Comparison of ENCODE assay signal across 35 mouse cellular contexts in genomic region chr13:31139686-31140085, GRCm38 (mm10).
"Had no signal": no experiment of that assay in that cellular context is flagged by ENCODE, and none has a peak within 500 bp of the region (broad histone marks: within the 10 kb centered on the region; RNA-seq: fewer than 3 reads in every experiment).

No protein-coding gene starts in this region.

- H3K4me3 ChIP-seq: heart, embryonic 10.5 days; heart, embryonic 12.5 days; heart, embryonic 13.5 days; heart, embryonic 15.5 days; hindbrain, embryonic 10.5 days; hindbrain, embryonic 12.5 days; hindbrain, embryonic 13.5 days; hindbrain, embryonic 15.5 days; intestine, embryonic 15.5 days; kidney, embryonic 15.5 days; layer of hippocampus, adult 2 months had no signal

- ATAC-seq: hindbrain, embryonic 16.5 days; hindbrain, postnatal 0 days; inflammation-experienced regulatory T-cells, adult 6 months; intestine, embryonic 15.5 days; intestine, embryonic 16.5 days; intestine, postnatal 0 days had no signal

- H3K36me3 ChIP-seq: heart, embryonic 10.5 days; heart, embryonic 12.5 days; heart, embryonic 13.5 days; heart, embryonic 15.5 days; hindbrain, embryonic 10.5 days; hindbrain, embryonic 12.5 days; hindbrain, embryonic 13.5 days; hindbrain, embryonic 15.5 days; intestine, embryonic 15.5 days; kidney, embryonic 15.5 days had no signal

- H3K9ac ChIP-seq: heart, embryonic 12.5 days; heart, embryonic 13.5 days; heart, embryonic 15.5 days; hindbrain, embryonic 12.5 days; hindbrain, embryonic 13.5 days; hindbrain, embryonic 14.5 days; hindbrain, embryonic 15.5 days; intestine, embryonic 15.5 days; kidney, embryonic 15.5 days had no signal

- DNase-seq: heart, postnatal 10 days; heart, postnatal 14 days; heart, postnatal 36 days; heart, postnatal 4 days; kidney, adult 11 months; kidney, adult 18-20 months; kidney, adult 2 months; kidney, adult 8-10 months; kidney, adult 9 months; kidney, postnatal 10 days; kidney, postnatal 14 days; kidney, postnatal 25 days; kidney, postnatal 36 days; kidney, postnatal 4 days; layer of hippocampus, adult 9-11 months; layer of hippocampus, postnatal 36 days had no signal

- H3K27me3 ChIP-seq: heart, embryonic 12.5 days; heart, embryonic 13.5 days; heart, embryonic 15.5 days; hindbrain, embryonic 12.5 days; hindbrain, embryonic 13.5 days; hindbrain, embryonic 15.5 days; intestine, embryonic 15.5 days; kidney, embryonic 15.5 days had no signal

- H3K9me3 ChIP-seq: heart, embryonic 10.5 days; heart, embryonic 12.5 days; heart, embryonic 13.5 days; heart, embryonic 15.5 days; hindbrain, embryonic 10.5 days; hindbrain, embryonic 12.5 days; hindbrain, embryonic 13.5 days; hindbrain, embryonic 15.5 days; intestine, embryonic 15.5 days; kidney, embryonic 15.5 days had no signal

- H3K4me2 ChIP-seq: heart, embryonic 11.5 days; heart, embryonic 12.5 days; heart, embryonic 13.5 days; heart, embryonic 15.5 days; hindbrain, embryonic 12.5 days; hindbrain, embryonic 13.5 days; hindbrain, embryonic 14.5 days; hindbrain, embryonic 15.5 days; intestine, embryonic 15.5 days; kidney, embryonic 15.5 days had no signal

- H3K4me1 ChIP-seq: heart, embryonic 10.5 days; heart, embryonic 12.5 days; heart, embryonic 13.5 days; heart, embryonic 15.5 days; hindbrain, embryonic 10.5 days; hindbrain, embryonic 12.5 days; hindbrain, embryonic 13.5 days; hindbrain, embryonic 15.5 days; intestine, embryonic 15.5 days; kidney, embryonic 15.5 days had no signal

- H3K27ac ChIP-seq: heart, embryonic 10.5 days; heart, embryonic 13.5 days; heart, embryonic 15.5 days; hindbrain, embryonic 10.5 days; hindbrain, embryonic 12.5 days; hindbrain, embryonic 13.5 days; hindbrain, embryonic 14.5 days; hindbrain, embryonic 15.5 days; hindbrain, postnatal 0 days; intestine, embryonic 15.5 days; kidney, embryonic 15.5 days; kidney, postnatal 0 days; layer of hippocampus, adult 2 months had no signal
